Mouse (Mus musculus): Measurements from ENCODE around the gene Chuk.

DNA sequence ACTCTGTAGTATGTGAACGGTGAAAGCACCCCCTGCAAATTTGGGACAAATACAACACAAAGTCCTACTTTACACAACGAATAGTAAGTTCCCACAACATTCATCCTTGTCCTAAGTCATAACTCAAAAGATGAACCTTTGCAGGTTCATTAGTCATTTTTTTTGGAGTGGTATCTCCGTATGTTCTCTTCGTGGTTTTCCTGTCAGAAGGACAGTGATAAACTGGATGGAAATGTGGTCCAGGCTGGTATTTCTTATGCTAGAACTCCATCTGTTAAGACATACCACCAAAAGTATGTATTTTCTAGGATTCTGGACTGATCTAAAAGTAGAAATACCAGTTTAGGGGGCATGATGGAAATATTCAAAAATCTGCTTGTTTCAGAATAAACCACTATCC is 39.0 kb downstream of the Chuk start:
- TF ChIP-seq POLR2A (IDR thresholded peaks at IDR 0.05; ENCODE audit: extremely low read depth, insufficient read depth, low read length) (no peak), CTCF (IDR thresholded peaks at IDR 0.05; ENCODE audit: extremely low read depth, insufficient read depth, low read length) (no peak)
